Mouse (Mus musculus): ENCODE measurements around the gene Kif5a. TPM values are rescaled to one million over a fixed set of nuclear protein-coding genes. Genes with fewer than 3 reads are reported as not detected.
"Not testable (repeated sequence)": the region's sequence is repeated elsewhere in the genome, so short reads cannot be mapped to it uniquely, and the experiment has no call there.

The Kif5a gene
- polyA plus RNA-seq, 2 experiments, result 2.8 to 9.7 TPM

GRCm38 (mm10) chr10:127310523-127311475 lies 47.7 kb upstream of the Kif5a start:
- peaks cover 31% of the 10 kb centered on the region for H3K36me3 ChIP-seq (ENCODE audit: control insufficient read depth, insufficient read depth, low read length)
- peaks cover 4% of the 10 kb centered on the region for H3K4me1 ChIP-seq (ENCODE audit: control insufficient read depth, insufficient read depth, low read length)
- DNase-seq (ENCODE audit: low spot score) (peak; percentile 36), ATAC-seq (ENCODE audit: low FRiP score, low read depth) (peak; percentile 51)
- peak overlapping the region; percentile 69 for H3K4me3 ChIP-seq (replicated peaks; ENCODE audit: low read length)
- 37% methylated on average over 23 of the region's 23 CpGs for WGBS
- H3K27me3 ChIP-seq (ENCODE audit: control insufficient read depth, insufficient read depth, low read length), result no peaks in the 10 kb centered on the region
- H3K27ac ChIP-seq (replicated peaks; ENCODE audit: low read depth, low read length), result peak overlapping the region; percentile 74
- peak overlapping the region; percentile 83 for H3K9ac ChIP-seq (ENCODE audit: low read depth, low read length, severe bottlenecking)
- no peak for TF ChIP-seq POLR2A (IDR thresholded peaks at IDR 0.05; ENCODE audit: borderline replicate concordance, extremely low read depth, insufficient read depth, insufficient read length)
- H3K9me3 ChIP-seq (ENCODE audit: control insufficient read depth, low read length), result no peaks in the 10 kb centered on the region
- peak overlapping the region; percentile 60 for H3K4me2 ChIP-seq (replicated peaks; ENCODE audit: low read depth, low read length, severe bottlenecking)

- not testable (repeated sequence) for H3K27me3 ChIP-seq (ENCODE audit: control insufficient read depth, insufficient read depth, low read length); H3K9me3 ChIP-seq (ENCODE audit: control insufficient read depth, low read length); H3K9ac ChIP-seq (ENCODE audit: low read depth, low read length, severe bottlenecking); H3K27ac ChIP-seq (replicated peaks; ENCODE audit: low read depth, low read length); DNase-seq (ENCODE audit: low spot score); H3K4me1 ChIP-seq (ENCODE audit: control insufficient read depth, insufficient read depth, low read length); H3K4me3 ChIP-seq (replicated peaks; ENCODE audit: low read length); H3K4me2 ChIP-seq (replicated peaks; ENCODE audit: low read depth, low read length, severe bottlenecking); ATAC-seq (ENCODE audit: low FRiP score, low read depth)
- 89% methylated on average over 3 of the region's 3 CpGs for WGBS
- H3K36me3 ChIP-seq (ENCODE audit: control insufficient read depth, insufficient read depth, low read length), result peaks cover 47% of the 10 kb centered on the region
These were observed 46.0 kb upstream of the Kif5a start for GRCm38 (mm10) chr10:127309167-127309566.

DNA sequence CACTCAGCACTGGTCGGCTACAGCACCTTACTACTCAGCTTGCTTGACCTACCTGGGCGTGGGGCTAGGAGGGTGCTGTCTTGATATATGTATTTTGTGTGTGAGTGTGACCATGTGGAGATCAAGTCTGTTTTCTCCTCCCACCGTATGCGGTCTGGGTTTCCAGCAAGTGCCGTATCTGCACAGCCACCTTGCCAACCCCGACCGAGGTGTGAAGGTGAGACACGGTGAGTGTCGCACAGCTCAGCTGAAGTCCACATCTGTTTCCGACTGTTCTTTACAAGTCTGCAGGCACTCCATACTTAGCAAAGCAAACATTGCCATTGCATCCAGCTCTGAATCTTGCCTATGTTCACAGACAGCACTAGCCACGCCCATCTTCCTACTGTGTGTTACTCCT lies 40.0 kb upstream of the Kif5a start:
- DNase-seq (ENCODE audit: low spot score), result no peak
- Histone ChIP-seq H3K36me3 (ENCODE audit: control insufficient read depth, insufficient read depth, low read length) (peaks cover 94% of the 10 kb centered on the region), H3K4me3 (replicated peaks; ENCODE audit: low read length) (no peak overlapping the region), H3K4me2 (replicated peaks; ENCODE audit: low read depth, low read length, severe bottlenecking) (no peak overlapping the region), H3K9me3 (ENCODE audit: control insufficient read depth, low read length) (no peaks in the 10 kb centered on the region), H3K27me3 (ENCODE audit: control insufficient read depth, insufficient read depth, low read length) (no peaks in the 10 kb centered on the region), H3K27ac (replicated peaks; ENCODE audit: low read depth, low read length) (no peak overlapping the region), H3K4me1 (ENCODE audit: control insufficient read depth, insufficient read depth, low read length) (no peaks in the 10 kb centered on the region), H3K9ac (ENCODE audit: low read depth, low read length, severe bottlenecking) (no peak overlapping the region)
- ATAC-seq (ENCODE audit: low FRiP score, low read depth), result no peak
- 94% methylated on average over 11 of the region's 11 CpGs for WGBS
- no peak for TF ChIP-seq POLR2A (IDR thresholded peaks at IDR 0.05; ENCODE audit: borderline replicate concordance, extremely low read depth, insufficient read depth, insufficient read length)

DNA sequence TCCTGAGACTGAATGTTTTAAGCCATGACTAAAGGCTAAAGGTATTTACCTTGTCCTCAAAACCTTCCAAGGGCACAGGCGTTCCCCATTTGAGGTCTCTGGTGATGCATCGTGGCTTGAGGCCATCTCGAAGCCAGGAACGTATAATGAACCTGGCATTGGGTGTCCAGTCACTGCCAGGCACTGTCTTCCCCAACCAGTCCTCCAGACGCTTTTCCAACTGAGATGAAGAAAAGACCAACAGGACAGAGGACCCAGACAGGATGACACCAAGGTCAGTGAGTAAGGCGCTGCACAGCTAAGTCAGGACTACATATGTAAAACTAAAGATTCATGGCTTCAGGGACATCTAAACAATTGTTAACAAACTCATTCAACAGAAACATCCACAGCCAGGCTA lies 37.2 kb upstream of the Kif5a start:
- WGBS, result 95% methylated on average over 6 of the region's 6 CpGs
- no peak for TF ChIP-seq POLR2A (IDR thresholded peaks at IDR 0.05; ENCODE audit: borderline replicate concordance, extremely low read depth, insufficient read depth, insufficient read length)
- Histone ChIP-seq H3K9ac (ENCODE audit: low read depth, low read length, severe bottlenecking) (no peak overlapping the region), H3K9me3 (ENCODE audit: control insufficient read depth, low read length) (no peaks in the 10 kb centered on the region), H3K36me3 (ENCODE audit: control insufficient read depth, insufficient read depth, low read length) (peaks cover 96% of the 10 kb centered on the region), H3K4me1 (ENCODE audit: control insufficient read depth, insufficient read depth, low read length) (no peaks in the 10 kb centered on the region), H3K27ac (replicated peaks; ENCODE audit: low read depth, low read length) (no peak overlapping the region), H3K27me3 (ENCODE audit: control insufficient read depth, insufficient read depth, low read length) (no peaks in the 10 kb centered on the region), H3K4me2 (replicated peaks; ENCODE audit: low read depth, low read length, severe bottlenecking) (no peak overlapping the region), H3K4me3 (replicated peaks; ENCODE audit: low read length) (no peak overlapping the region)
- DNase-seq (ENCODE audit: low spot score) (no peak), ATAC-seq (ENCODE audit: low FRiP score, low read depth) (no peak)

- H3K9me3 ChIP-seq (ENCODE audit: control insufficient read depth, low read length), result no peaks in the 10 kb centered on the region
- TF ChIP-seq POLR2A (IDR thresholded peaks at IDR 0.05; ENCODE audit: borderline replicate concordance, extremely low read depth, insufficient read depth, insufficient read length), result no peak
- no peak overlapping the region for H3K4me2 ChIP-seq (replicated peaks; ENCODE audit: low read depth, low read length, severe bottlenecking)
- H3K4me3 ChIP-seq (replicated peaks; ENCODE audit: low read length), result no peak overlapping the region
- H3K27ac ChIP-seq (replicated peaks; ENCODE audit: low read depth, low read length), result no peak overlapping the region
- peaks cover 94% of the 10 kb centered on the region for H3K36me3 ChIP-seq (ENCODE audit: control insufficient read depth, insufficient read depth, low read length)
- H3K27me3 ChIP-seq (ENCODE audit: control insufficient read depth, insufficient read depth, low read length), result no peaks in the 10 kb centered on the region
- no peak for DNase-seq (ENCODE audit: low spot score)
- peaks cover 2% of the 10 kb centered on the region for H3K4me1 ChIP-seq (ENCODE audit: control insufficient read depth, insufficient read depth, low read length)
- 89% methylated on average over 16 of the region's 16 CpGs for WGBS
- no peak overlapping the region for H3K9ac ChIP-seq (ENCODE audit: low read depth, low read length, severe bottlenecking)
- ATAC-seq (ENCODE audit: low FRiP score, low read depth), result no peak
These were observed 34.1 kb upstream of the Kif5a start for GRCm38 (mm10) chr10:127297015-127297871.
